Mouse (Mus musculus) heart, embryonic 15.5 days (tissue): ENCODE data around the gene Zfp423. TPM values are rescaled to one million over a fixed set of nuclear protein-coding genes. Genes with fewer than 3 reads are reported as not detected.
A peak's percentile ranks its signal among the peaks of the same experiment; 100 is the strongest.

ENCODE experiments used
- ATAC-seq: fragments of 200-750 bp; cut with Nextera tagmentation; replicated peaks from 2 replicates; pipeline ENCODE4 v1.8.0; 2017; ENCODE audit warnings: low read depth, moderate TSS enrichment; ENCODE audit not compliant: insufficient number of reproducible peaks, insufficient read depth, low FRiP score
- H3K27ac ChIP-seq: fragments of 300-500 bp; sonication (generic); 2 replicates; pipeline ENCODE4 v1.5.1; 2015; ENCODE audit warnings: mild to moderate bottlenecking, inconsistent platforms
- H3K27me3 ChIP-seq: fragments of 300-500 bp; sonication (generic); 2 replicates; pipeline ENCODE4 v1.6.1; 2015; ENCODE audit warnings: inconsistent platforms
- H3K36me3 ChIP-seq: fragments of 300-500 bp; sonication (generic); 2 replicates; pipeline ENCODE4 v1.6.1; 2015; ENCODE audit warnings: mild to moderate bottlenecking, inconsistent platforms
- H3K4me1 ChIP-seq: fragments of 300-500 bp; sonication (generic); replicated peaks from 2 replicates; pipeline ENCODE4 v1.6.1; 2015; ENCODE audit warnings: inconsistent platforms
- H3K4me2 ChIP-seq: fragments of 300-500 bp; sonication (generic); 2 replicates; pipeline ENCODE4 v1.6.1; 2015; ENCODE audit warnings: inconsistent platforms, mild to moderate bottlenecking, moderate library complexity
- H3K4me3 ChIP-seq: fragments of 300-500 bp; sonication (generic); 2 replicates; pipeline ENCODE4 v1.5.1; 2015; ENCODE audit warnings: mild to moderate bottlenecking, inconsistent platforms
- H3K9ac ChIP-seq: fragments of 300-500 bp; sonication (generic); 2 replicates; pipeline ENCODE4 v1.6.1; 2015; ENCODE audit warnings: mild to moderate bottlenecking, inconsistent platforms
- H3K9me3 ChIP-seq: fragments of 300-500 bp; sonication (generic); replicated peaks from 2 replicates; pipeline ENCODE4 v1.6.1; 2016; ENCODE audit warnings: inconsistent platforms
- WGBS: fragments of 180-500 bp; shearing (Covaris S2); methylation state at CpG from one replicate; pipeline ENCODE4 v1.1.7; 2015; ENCODE audit warnings: mixed read lengths; 5-methylcytosine and 5-hydroxymethylcytosine counted together
- polyA plus RNA-seq: library from polyadenylated mRNA; unstranded; fragments of >200 nt; fragmentation: Nextera tagmentation; extraction: Ambion mirVana; gene quantifications from 2 replicates; pipeline ENCODE4 v1.2.1, GENCODE M21; 2015

Zfp423 gene
- 3.6 and 6.6 TPM in 2 replicates for polyA plus RNA-seq

DNA sequence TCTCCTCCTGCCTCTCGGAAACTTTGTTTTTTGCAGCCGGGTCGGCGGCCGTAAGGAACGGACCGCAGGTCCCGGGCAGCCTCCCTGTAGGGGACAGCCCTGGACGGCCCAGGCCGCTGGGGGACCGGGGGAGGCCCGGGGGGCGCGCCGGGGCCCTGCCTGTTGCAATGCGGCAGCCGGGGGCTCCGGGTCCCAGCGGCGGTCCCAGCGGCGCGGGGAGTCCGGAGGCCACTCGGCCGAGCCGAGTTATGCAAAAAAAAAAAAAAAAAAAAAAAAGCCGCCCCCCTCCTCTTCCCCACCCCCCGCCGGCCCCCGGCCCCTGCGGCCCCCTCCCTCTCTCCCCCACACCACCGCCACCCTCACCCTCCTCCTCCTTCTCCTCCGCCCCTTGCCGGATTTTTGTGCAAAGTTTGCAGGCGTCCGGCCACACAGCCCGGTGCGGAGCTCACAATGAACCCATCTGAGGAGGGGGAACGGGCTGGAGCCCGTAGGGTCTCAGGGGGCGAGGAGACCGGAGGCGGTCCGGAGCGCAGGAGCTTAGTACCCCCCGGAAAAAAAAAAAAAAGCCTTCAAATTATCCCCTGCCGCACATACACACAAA, at the start of gene Zfp423:
Gene Zfp423, minus strand, starts transcription at position 276 of the 601 bp plus-strand sequence.
- under 1% methylated on average over 30 of the region's 48 CpGs for WGBS
- peak within 1 kb of the TSS; percentile 79 for H3K4me3 ChIP-seq
- H3K27me3 ChIP-seq: peaks cover 46% of the 10 kb centered on the region
- no peaks in the 10 kb centered on the region for H3K9me3 ChIP-seq
- H3K4me2 ChIP-seq: peak within 1 kb of the TSS; percentile 98
- no peak for ATAC-seq
- peak within 1 kb of the TSS; percentile 81 for H3K9ac ChIP-seq
- no peaks in the 10 kb centered on the region for H3K36me3 ChIP-seq
- peaks cover 34% of the 10 kb centered on the region for H3K4me1 ChIP-seq
- peak within 1 kb of the TSS; percentile 89 for H3K27ac ChIP-seq

DNA sequence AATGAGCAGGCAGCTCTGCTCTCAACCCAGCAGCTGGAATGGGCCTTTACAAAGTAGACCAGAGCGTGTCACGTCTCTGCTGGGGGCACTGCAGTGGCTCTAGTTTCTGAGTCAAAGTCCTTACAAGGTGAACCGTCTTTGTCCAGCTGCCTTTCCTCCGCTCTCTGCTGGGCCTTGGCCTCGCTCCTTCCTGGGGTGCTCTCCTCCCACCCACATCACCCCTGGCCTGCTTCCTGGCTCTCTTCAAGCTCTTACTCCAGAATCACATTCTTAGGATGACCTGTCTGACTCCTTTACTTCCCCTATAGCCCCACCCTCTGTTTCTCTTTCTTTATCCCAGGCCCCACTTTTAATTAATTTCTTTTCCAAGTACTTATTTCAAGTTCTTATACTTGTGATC, 47.4 kb upstream of the Zfp423 start:
- no peak overlapping the region for H3K9ac ChIP-seq
- H3K9me3 ChIP-seq: no peaks in the 10 kb centered on the region
- no peak overlapping the region for H3K4me3 ChIP-seq
- H3K27ac ChIP-seq: no peak overlapping the region
- H3K4me1 ChIP-seq: peaks cover 6% of the 10 kb centered on the region; the same call in 1 of the 2 replicates
- 66% methylated on average over 5 of the region's 5 CpGs for WGBS
- H3K27me3 ChIP-seq: no peaks in the 10 kb centered on the region
- H3K4me2 ChIP-seq: no peak overlapping the region
- ATAC-seq: no peak
- no peaks in the 10 kb centered on the region for H3K36me3 ChIP-seq

DNA sequence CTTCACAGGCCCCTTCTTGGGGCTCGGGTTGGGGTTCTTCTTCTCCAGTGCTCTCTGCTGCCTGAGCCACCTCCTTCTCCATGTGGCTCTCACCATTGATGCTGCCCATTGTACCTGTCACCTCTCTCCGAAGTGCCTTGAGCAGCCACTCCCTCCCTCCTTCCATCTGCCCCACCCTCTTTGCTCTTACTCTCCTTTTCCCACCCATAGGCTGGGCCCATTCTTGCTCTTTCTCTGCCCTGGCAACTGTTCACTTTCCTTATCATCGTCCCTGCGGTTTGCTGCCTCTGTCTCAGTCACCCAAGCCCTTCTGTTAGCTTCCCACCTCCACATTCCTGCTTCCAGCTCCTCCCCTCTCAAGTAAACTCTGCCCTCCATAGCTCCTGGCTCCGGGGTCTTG, 25.4 kb upstream of the Zfp423 start:
- Histone ChIP-seq H3K9me3 (no peaks in the 10 kb centered on the region), H3K27me3 (no peaks in the 10 kb centered on the region), H3K4me3 (no peak overlapping the region), H3K9ac (no peak overlapping the region), H3K4me1 (peaks cover 9% of the 10 kb centered on the region; the same call in 1 of the 2 replicates), H3K4me2 (no peak overlapping the region), H3K27ac (no peak overlapping the region), H3K36me3 (no peaks in the 10 kb centered on the region)
- no peak for ATAC-seq
- WGBS: 20% methylated on average over 5 of the region's 5 CpGs

DNA sequence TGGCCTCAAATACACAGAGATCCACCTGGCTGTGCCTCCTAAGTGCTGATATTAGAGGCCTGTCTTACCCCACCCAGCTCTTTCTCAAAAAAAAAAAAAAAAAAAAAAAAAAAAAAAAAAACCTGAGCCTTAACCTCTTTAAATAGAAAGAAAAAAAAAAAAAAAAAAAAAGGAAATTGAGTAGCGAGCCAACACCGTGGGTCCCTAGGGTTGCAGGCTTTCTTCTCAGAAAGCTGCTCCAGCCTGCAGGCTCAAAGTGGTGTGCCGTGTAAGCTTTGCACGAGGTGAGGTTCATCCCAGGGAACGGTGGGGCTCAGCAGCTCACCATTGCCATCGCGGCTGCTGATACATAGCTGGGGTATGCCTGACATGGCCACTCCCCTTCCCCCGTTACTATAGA, 24.6 kb upstream of the Zfp423 start:
- Histone ChIP-seq H3K4me1 (peaks cover 9% of the 10 kb centered on the region; the same call in 1 of the 2 replicates), H3K4me3 (no peak overlapping the region), H3K9me3 (no peaks in the 10 kb centered on the region), H3K36me3 (no peaks in the 10 kb centered on the region), H3K27me3 (no peaks in the 10 kb centered on the region), H3K4me2 (peak overlapping the region; percentile 20; the same call in 1 of the 2 replicates), H3K9ac (no peak overlapping the region), H3K27ac (no peak overlapping the region)
- no peak for ATAC-seq
- 25% methylated on average over 8 of the region's 8 CpGs for WGBS

DNA sequence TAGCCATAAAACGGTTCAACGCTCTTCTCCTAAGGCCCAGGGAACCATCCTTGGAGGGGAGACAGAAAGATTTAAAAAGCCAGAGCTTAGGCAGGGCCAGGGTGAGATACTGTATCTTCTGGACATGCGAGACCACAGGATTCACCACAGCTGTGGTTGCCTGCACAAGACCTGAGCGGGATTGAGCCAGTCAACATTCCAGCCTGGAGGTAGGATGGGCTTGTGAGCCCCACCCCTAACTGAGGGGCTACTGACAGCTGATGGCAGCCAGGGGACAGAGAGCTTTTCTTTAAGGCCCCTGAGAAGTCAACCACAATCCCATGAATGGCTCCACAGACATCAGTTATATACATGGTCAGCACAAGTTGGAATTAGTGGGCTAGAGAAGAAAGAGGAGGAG, 23.5 kb upstream of the Zfp423 start:
- whole genome bisulfite sequencing: 82% methylated on average over 4 of the region's 4 CpGs
- Histone ChIP-seq H3K27me3 (no peaks in the 10 kb centered on the region), H3K4me1 (peaks cover 9% of the 10 kb centered on the region; the same call in 1 of the 2 replicates), H3K4me2 (no peak overlapping the region), H3K36me3 (no peaks in the 10 kb centered on the region), H3K4me3 (no peak overlapping the region), H3K9me3 (no peaks in the 10 kb centered on the region), H3K27ac (no peak overlapping the region), H3K9ac (no peak overlapping the region)
- no peak for ATAC-seq

DNA sequence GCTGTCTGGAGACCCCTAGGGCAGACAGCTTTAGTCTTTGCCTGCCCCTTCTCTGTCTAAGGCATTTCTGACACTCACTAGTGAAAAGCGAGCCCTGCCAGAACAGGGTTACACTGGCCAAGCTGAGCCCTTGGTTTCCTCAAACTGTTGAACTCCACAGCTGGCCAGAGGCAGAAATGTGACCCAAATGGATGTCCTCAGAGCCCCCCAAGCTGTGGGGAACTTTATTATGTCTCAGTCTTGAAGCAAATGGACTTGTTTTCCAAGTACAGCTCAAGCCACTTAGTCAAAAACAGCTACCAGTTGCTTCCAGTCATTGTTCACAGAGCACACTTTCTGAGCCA, 16.0 kb upstream of the Zfp423 start:
- peak overlapping the region; percentile 33; the same call in 1 of the 2 replicates for H3K27ac ChIP-seq
- H3K9ac ChIP-seq: 0 out of 2 replicates have a peak overlapping the region, but pooled peaks have one; percentile 43
- H3K4me1 ChIP-seq: peaks cover 20% of the 10 kb centered on the region
- no peaks in the 10 kb centered on the region for H3K9me3 ChIP-seq
- ATAC-seq: no peak
- H3K4me3 ChIP-seq: no peak overlapping the region
- H3K27me3 ChIP-seq: no peaks in the 10 kb centered on the region
- WGBS: 38% methylated on average over 1 of the region's 1 CpGs
- no peaks in the 10 kb centered on the region for H3K36me3 ChIP-seq
- H3K4me2 ChIP-seq: peak overlapping the region; percentile 81

DNA sequence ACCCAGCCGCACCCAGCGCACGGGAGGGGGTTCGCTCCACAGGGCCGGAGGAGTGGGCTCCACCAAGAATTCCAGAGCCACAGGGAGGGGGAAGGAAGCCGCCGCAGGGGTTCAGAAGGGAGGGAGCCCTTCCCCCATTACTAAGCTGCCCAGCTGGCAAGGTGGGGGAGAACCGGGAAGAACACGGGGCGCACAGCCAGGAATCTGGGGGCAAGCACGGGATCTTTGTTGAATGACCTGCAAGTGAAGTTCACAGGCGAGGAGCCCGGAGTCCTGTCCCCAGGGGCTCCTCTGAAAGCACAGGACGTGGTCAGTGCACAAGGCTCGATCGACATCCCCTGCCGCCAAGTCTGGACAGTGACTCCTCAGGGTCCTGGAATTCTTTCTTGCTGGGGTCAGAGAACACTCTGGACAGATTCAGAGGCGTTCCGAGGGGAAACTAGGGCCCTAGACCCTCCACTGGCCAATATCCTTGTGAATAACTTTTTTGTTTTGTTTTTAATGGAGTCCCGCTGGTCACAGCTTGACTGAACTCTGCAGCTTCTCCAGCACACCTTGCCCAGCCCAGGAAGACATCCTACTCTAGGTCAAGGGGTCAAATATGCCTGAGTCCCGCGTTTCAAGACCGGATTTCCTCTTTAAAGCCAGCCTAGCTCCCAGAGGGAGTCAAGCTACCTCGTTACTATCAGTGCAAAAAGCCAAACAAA, 15.5 kb upstream of the Zfp423 start:
- Histone ChIP-seq H3K27ac (peak overlapping the region; percentile 33; the same call in 1 of the 2 replicates), H3K4me3 (peak overlapping the region; percentile 45), H3K36me3 (no peaks in the 10 kb centered on the region), H3K4me2 (peak overlapping the region; percentile 81), H3K27me3 (no peaks in the 10 kb centered on the region), H3K9ac (peak overlapping the region; percentile 43), H3K4me1 (peaks cover 20% of the 10 kb centered on the region), H3K9me3 (no peaks in the 10 kb centered on the region)
- WGBS: 5% methylated on average over 24 of the region's 24 CpGs
- peak; percentile 27; the same call in 1 of the 2 replicates for ATAC-seq

DNA sequence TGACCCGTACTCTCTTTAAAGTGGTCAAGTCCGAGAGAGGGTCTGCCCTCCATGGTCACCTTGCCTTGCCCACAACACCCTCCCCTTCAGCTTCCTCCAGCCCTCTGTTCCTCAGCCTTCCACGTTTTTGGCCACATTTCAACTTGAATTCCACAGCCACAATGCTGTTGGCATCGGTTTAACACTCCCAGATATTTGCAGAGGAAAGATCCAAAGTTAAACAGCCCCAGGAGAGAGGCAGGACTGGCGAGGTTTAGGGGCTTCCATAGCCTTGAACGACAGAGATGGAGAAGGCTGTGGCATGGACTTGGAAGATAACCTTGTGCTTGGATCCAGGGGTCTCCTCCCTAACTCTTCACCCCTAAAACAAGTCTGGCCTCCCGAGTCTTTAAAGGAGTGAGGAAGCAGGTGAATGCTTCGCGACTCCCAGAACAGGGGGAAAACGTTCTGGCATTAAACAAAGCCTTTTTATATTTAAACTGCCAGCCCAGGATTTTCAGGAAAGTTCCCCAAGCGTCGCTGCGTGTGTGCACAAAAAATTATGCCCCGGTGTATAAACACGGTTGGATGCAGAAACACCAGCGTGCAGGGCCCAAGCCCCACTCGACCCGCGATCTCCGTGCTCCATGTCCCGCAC, 14.8 kb upstream of the Zfp423 start:
- Histone ChIP-seq H3K4me1 (peaks cover 20% of the 10 kb centered on the region), H3K9ac (peak overlapping the region; percentile 43), H3K4me3 (peak overlapping the region; percentile 45), H3K27me3 (no peaks in the 10 kb centered on the region), H3K9me3 (no peaks in the 10 kb centered on the region), H3K27ac (no peak overlapping the region; the same call in 1 of the 2 replicates), H3K36me3 (no peaks in the 10 kb centered on the region), H3K4me2 (peak overlapping the region; percentile 81)
- ATAC-seq: no peak
- WGBS: 9% methylated on average over 21 of the region's 21 CpGs

DNA sequence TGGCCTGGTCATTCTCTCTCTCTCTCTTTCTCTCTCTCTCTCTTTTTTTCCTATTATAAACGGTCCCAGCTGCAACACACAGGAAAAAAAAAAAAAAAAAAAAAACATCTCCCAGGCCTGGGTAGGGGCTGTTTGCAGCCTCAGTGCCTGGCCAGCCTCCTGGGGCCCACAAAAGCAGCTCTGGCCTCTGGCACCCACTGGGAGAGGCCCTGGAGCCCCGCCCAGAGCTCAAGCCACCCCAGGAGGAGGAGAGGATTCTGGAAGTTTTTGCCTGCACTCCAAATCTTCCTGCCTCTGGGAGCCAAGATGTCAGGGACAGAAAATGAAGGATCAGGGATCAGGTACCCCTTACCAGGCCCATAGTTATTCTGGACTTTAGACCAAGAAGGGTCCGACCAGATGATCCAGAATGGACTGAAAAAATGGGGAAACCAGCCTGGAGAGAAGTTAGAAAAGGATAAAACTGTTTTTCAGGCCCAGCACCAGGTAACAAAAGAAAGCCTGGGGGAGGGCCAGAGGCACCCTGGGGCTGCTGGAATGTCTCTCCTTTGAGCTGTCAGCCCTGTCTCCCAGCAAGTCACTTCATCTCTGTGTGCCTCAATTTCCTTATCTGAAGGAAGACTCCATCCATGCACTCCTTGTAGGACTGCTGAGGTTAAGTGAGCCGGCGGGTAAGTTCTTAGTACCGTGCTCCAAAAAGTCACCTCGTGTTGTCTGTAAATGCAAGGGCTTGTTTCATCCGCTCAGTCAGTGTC, 8.6 kb upstream of the Zfp423 start:
- Histone ChIP-seq H3K9ac (no peak overlapping the region), H3K27ac (no peak overlapping the region), H3K27me3 (peaks cover 13% of the 10 kb centered on the region), H3K4me2 (no peak overlapping the region), H3K4me1 (0 out of 2 replicates have a peak, but pooled peaks cover 9% of the 10 kb centered on the region), H3K36me3 (no peaks in the 10 kb centered on the region), H3K9me3 (no peaks in the 10 kb centered on the region), H3K4me3 (no peak overlapping the region)
- WGBS: 46% methylated on average over 8 of the region's 8 CpGs
- no peak for ATAC-seq

DNA sequence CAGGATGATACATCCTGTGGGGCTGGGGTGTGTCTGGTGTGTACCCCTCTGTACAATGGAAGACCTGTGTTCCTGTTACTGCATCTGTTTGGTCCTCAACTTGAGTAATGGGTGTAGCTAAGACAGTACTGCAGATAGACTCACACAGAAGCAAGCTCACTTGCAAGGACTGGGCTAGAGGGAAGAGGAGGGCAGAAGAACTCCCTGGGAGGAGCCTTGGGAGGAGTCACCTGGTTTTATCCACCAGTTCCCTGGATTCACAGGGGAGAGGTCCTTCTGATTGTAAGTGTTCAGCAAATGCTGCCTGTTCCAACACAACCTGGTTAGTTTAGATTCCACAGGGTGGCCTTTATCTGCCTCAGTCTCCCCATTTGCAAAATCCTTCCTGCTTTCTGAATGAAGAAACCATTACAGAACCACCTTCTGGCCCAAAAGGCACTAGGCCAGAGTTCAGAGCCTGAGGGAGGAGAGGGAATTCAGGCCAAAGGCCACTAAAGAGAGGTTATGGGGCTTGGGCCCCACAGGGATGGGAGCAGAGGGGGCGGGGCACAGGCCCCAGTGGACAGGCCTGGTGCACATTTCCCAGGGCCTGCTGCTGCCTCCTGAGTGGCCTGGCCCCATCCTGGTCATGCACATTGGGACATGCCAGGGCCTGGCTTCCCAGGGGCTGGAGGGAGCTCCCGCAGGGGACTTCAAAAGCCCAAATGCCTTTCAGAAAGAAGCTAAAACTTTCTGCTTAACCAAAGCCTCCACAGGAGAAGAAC, 7.8 kb upstream of the Zfp423 start:
- WGBS: 52% methylated on average over 2 of the region's 2 CpGs
- ATAC-seq: no peak
- Histone ChIP-seq H3K27ac (no peak overlapping the region), H3K4me1 (peaks cover 15% of the 10 kb centered on the region), H3K9ac (no peak overlapping the region), H3K9me3 (no peaks in the 10 kb centered on the region), H3K4me3 (no peak overlapping the region), H3K27me3 (peaks cover 21% of the 10 kb centered on the region), H3K36me3 (no peaks in the 10 kb centered on the region), H3K4me2 (no peak overlapping the region)
